ENCODE assay signal across 9 mouse cellular contexts in the genomic region with DNA sequence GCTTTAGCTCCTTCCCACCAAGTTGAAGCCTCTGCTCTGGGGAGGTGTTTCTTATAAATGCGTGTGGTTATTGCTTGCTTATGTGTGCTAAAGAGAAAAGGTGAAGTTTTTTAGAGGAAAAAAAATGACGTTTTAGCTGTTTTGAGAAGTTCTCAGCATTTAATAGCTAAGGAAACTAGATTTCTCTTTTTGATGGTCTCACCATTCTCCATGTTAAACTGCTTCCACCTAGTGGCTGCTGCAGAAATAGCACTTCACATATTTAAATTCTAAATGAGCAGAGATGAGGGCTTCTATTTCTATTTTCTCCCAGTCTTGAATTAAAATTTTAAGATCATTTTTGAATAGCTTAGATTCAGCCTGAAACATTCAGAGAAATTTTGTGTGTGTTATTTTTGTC. TPM values are rescaled to one million over a fixed set of nuclear protein-coding genes. Genes with fewer than 3 reads are reported as not detected.
A peak's percentile ranks its signal among the peaks of the same experiment; 100 is the strongest.
DNase-seq lines count a peak whose midpoint lies in the region; ATAC-seq and TF ChIP-seq lines count a peak whose summit lies in the region.
"Had no signal": no experiment of that assay in that cellular context is flagged by ENCODE, and none has a peak within 500 bp of the region (broad histone marks: within the 10 kb centered on the region; RNA-seq: fewer than 3 reads in every experiment).

No protein-coding gene starts in this region.

- no peaks in the 10 kb centered on the region for H3K9me3 ChIP-seq in hindbrain, embryonic 14.5 days (ENCODE audit: control insufficient read depth, low read length)
- no peaks in the 10 kb centered on the region for H3K9me3 ChIP-seq in hindbrain, embryonic 16.5 days (ENCODE audit: control insufficient read depth, low read length)
- no peaks in the 10 kb centered on the region for H3K9me3 ChIP-seq in MEL (replicated peaks; ENCODE audit: insufficient read depth, low read length)
- H3K9me3 ChIP-seq: neural tube, embryonic 13.5 days had no signal

- peak; percentile 75 for DNase-seq in hindbrain, embryonic 14.5 days (ENCODE audit: low spot score)
- DNase-seq in 3T3-L1 (ENCODE audit: low read depth, low spot score) (peak; percentile 69), MEL (ENCODE audit: low read depth, low spot score) (peak; percentile 71)
- peak; percentile 8 for DNase-seq in embryo, embryonic 9.5 days (ENCODE audit: extremely low spot score)
- peak; percentile 35 for DNase-seq in mesoderm, embryonic 11.5 days (ENCODE audit: low read depth, low spot score)
- DNase-seq in ovary, postnatal 14 days (ENCODE audit: low spot score), result no peak
- DNase-seq in spleen, adult 12 weeks (ENCODE audit: low spot score), result no peak

- H3K4me2 ChIP-seq in hindbrain, embryonic 14.5 days (replicated peaks), result no peak overlapping the region
- H3K4me2 ChIP-seq in hindbrain, embryonic 16.5 days (ENCODE audit: low read length), result no peak overlapping the region
- H3K4me2 ChIP-seq: neural tube, embryonic 13.5 days had no signal

- H3K79me2 ChIP-seq in MEL (ENCODE audit: control insufficient read depth, insufficient read depth, low read length, poor library complexity), result peaks cover 2% of the 10 kb centered on the region

- no peak overlapping the region for H3K27ac ChIP-seq in hindbrain, embryonic 14.5 days
- no peak overlapping the region for H3K27ac ChIP-seq in hindbrain, embryonic 16.5 days (ENCODE audit: low read depth, low read length)
- no peak overlapping the region for H3K27ac ChIP-seq in MEL (ENCODE audit: control insufficient read depth, low read depth, low read length)
- H3K27ac ChIP-seq: neural tube, embryonic 13.5 days had no signal

- TF ChIP-seq CTCF in MEL (IDR thresholded peaks at IDR 0.05 in 2 of 3, conservative IDR thresholded peaks at IDR 0.05 in 1 of 3; ENCODE audit: control insufficient read depth in 1 of 3, insufficient read depth in 1 of 3, low read depth in 2 of 3, low read length in 3 of 3, poor library complexity in 1 of 3, severe bottlenecking in 1 of 3), result peak; percentile 15 to 69 (median 58); a peak in 5 of 6 replicates

- no peak for TF ChIP-seq POLR2A in MEL (IDR thresholded peaks at IDR 0.05; ENCODE audit: control insufficient read depth in 1 of 2, insufficient read depth in 1 of 2, low read depth in 1 of 2, low read length in 2 of 2, poor library complexity in 1 of 2)

- TF ChIP-seq EP300 in MEL (IDR thresholded peaks at IDR 0.05; ENCODE audit: low read depth in 1 of 2, low read length in 2 of 2), result no peak

- H3K36me3 ChIP-seq in hindbrain, embryonic 14.5 days (replicated peaks; ENCODE audit: control insufficient read depth, insufficient read depth), result peaks cover 83% of the 10 kb centered on the region
- H3K36me3 ChIP-seq in hindbrain, embryonic 16.5 days (ENCODE audit: control insufficient read depth, insufficient read depth, low read length), result peaks cover 35% of the 10 kb centered on the region
- peaks cover 0 to 79% of the 10 kb centered on the region in 2 experiments; a peak in 2 of 4 replicates for H3K36me3 ChIP-seq in MEL (ENCODE audit: control insufficient read depth in 1 of 2, insufficient read depth in 2 of 2, low read length in 2 of 2)

- no peaks in the 10 kb centered on the region for H3K4me1 ChIP-seq in hindbrain, embryonic 14.5 days (replicated peaks; ENCODE audit: control insufficient read depth, insufficient read depth, low read length)
- H3K4me1 ChIP-seq in hindbrain, embryonic 16.5 days (ENCODE audit: control insufficient read depth, insufficient read depth, low read depth, low read length), result no peaks in the 10 kb centered on the region
- H3K4me1 ChIP-seq in MEL (ENCODE audit: control insufficient read depth in 1 of 2, insufficient read depth in 2 of 2, low read length in 2 of 2), result no peaks in the 10 kb centered on the region
- H3K4me1 ChIP-seq: neural tube, embryonic 13.5 days had no signal

- H3K27me3 ChIP-seq in hindbrain, embryonic 14.5 days (ENCODE audit: control insufficient read depth, insufficient read depth, low read length), result no peaks in the 10 kb centered on the region
- no peaks in the 10 kb centered on the region for H3K27me3 ChIP-seq in hindbrain, embryonic 16.5 days (replicated peaks; ENCODE audit: control insufficient read depth, insufficient read depth, low read length)
- no peaks in the 10 kb centered on the region for H3K27me3 ChIP-seq in MEL (ENCODE audit: control insufficient read depth in 1 of 2, insufficient read depth in 2 of 2, low read length in 2 of 2)
- H3K27me3 ChIP-seq: neural tube, embryonic 13.5 days had no signal

- no peak for ATAC-seq in hindbrain, embryonic 14.5 days (ENCODE audit: low FRiP score)
- ATAC-seq in hindbrain, embryonic 16.5 days, result no peak

- H3K9ac ChIP-seq in hindbrain, embryonic 14.5 days, result no peak overlapping the region
- H3K9ac ChIP-seq in hindbrain, embryonic 16.5 days (ENCODE audit: low read depth, low read length), result no peak overlapping the region
- no peak overlapping the region for H3K9ac ChIP-seq in MEL (ENCODE audit: control insufficient read depth, low read depth, low read length, poor library complexity, severe bottlenecking)
- H3K9ac ChIP-seq: neural tube, embryonic 13.5 days had no signal

- TF ChIP-seq RAD21 in MEL (IDR thresholded peaks at IDR 0.05; ENCODE audit: low read depth, low read length), result peak; percentile 31

- WGBS in hindbrain, embryonic 14.5 days, result 39% methylated on average over 2 of the region's 2 CpGs
- 39% methylated on average over 2 of the region's 2 CpGs for WGBS in hindbrain, embryonic 16.5 days

- H3K4me3 ChIP-seq in hindbrain, embryonic 14.5 days (replicated peaks; ENCODE audit: low read length), result no peak overlapping the region
- no peak overlapping the region for H3K4me3 ChIP-seq in hindbrain, embryonic 16.5 days (ENCODE audit: low read length)
- no peak overlapping the region for H3K4me3 ChIP-seq in MEL (ENCODE audit: control insufficient read depth in 1 of 2, insufficient read depth in 1 of 2, low read depth in 2 of 2, low read length in 2 of 2)
- H3K4me3 ChIP-seq: neural tube, embryonic 13.5 days had no signal

TF ChIP-seq in MEL, 35 proteins besides CTCF, POLR2A, EP300 and RAD21:
- peak; percentile 59 for TF ChIP-seq SMC3 (IDR thresholded peaks at IDR 0.05; ENCODE audit: low read depth, low read length)
- TF ChIP-seq KAT2A (conservative IDR thresholded peaks at IDR 0.05; ENCODE audit: low read depth, low read length), result no peak

RNA-seq across cellular contexts. Expression of a gene that starts 41.2 kb away (rescaled TPM):
- polyA plus RNA-seq in hindbrain, embryonic 14.5 days (2014; fragmentation: Nextera tagmentation; extraction: Ambion mirVana), result 142 and 143 TPM in 2 replicates
- polyA plus RNA-seq in hindbrain, embryonic 16.5 days (2015; fragmentation: Nextera tagmentation; extraction: Ambion mirVana), result 131 and 136 TPM in 2 replicates
- 177 and 197 TPM in 2 replicates for total RNA-seq in MEL (2012; rRNA removed)
- polyA plus RNA-seq in MEL (2012; ENCODE audit: insufficient read depth in 1 of 2, insufficient read length in 2 of 2, low read depth in 1 of 2, low replicate concordance in 2 of 2, missing spikeins in 1 of 2), result 100 to 1,000 TPM; 177 to 355 TPM

RNA-seq across cellular contexts. Expression of a gene that starts 50.6 kb away (rescaled TPM):
- 6.8 and 8.5 TPM in 2 replicates for polyA plus RNA-seq in hindbrain, embryonic 14.5 days (2014; fragmentation: Nextera tagmentation; extraction: Ambion mirVana)
- 8.3 and 10.0 TPM in 2 replicates for polyA plus RNA-seq in hindbrain, embryonic 16.5 days (2015; fragmentation: Nextera tagmentation; extraction: Ambion mirVana)
- total RNA-seq in MEL (2012; rRNA removed), result 2.1 and 3.9 TPM in 2 replicates
- 1 to 10 TPM in 1 of 2 experiments, not detected in 1; 7.9 TPM for polyA plus RNA-seq in MEL (2012; ENCODE audit: insufficient read depth in 1 of 2, insufficient read length in 2 of 2, low read depth in 1 of 2, low replicate concordance in 2 of 2, missing spikeins in 1 of 2)

Comparison
In these comparisons a context has a peak if more than half of its experiments do, and no peak if none do; other contexts are left out.
1. DNase-seq: peak in hindbrain, embryonic 14.5 days (single experiment), 3T3-L1 (single experiment), MEL (single experiment), embryo, embryonic 9.5 days (single experiment) and mesoderm, embryonic 11.5 days (single experiment); none in ovary, postnatal 14 days (single experiment) and spleen, adult 12 weeks (single experiment).